Mouse (Mus musculus): ENCODE results near the gene Zc3h13.

Zc3h13 gene

GRCm38 (mm10) chr14:75328062-75328461 lies 43.9 kb downstream of the Zc3h13 start:
- no peak for DNase-seq

- peak; percentile 42 to 49 for DNase-seq
These were observed 46.4 kb downstream of the Zc3h13 start for GRCm38 (mm10) chr14:75330621-75331020.

DNA sequence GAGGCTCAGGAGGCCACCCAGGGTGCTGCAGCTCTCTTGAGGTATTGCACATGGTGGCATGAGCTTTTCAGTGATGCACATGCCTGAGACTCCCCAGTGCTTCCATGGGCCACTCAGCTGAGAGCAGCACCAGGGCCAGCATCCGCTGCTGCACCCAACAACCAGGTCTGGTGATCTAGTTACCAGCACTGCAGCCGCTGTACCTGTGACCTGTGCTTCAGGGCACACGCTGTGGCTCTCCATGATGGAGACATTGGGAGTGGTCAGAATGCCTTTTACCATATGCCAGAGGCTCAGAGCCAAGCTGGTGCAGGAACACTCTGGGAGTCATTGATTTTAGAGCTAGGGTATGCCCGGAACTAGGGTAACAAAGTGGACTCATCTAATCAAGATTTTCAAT lies 50.1 kb downstream of the Zc3h13 start:
- DNase-seq: no peak

- DNase-seq: no peak
These were observed 53.7 kb downstream of the Zc3h13 start for GRCm38 (mm10) chr14:75337884-75338283.

- no peak for DNase-seq
These were observed 61.9 kb downstream of the Zc3h13 start for GRCm38 (mm10) chr14:75346041-75346440.

DNA sequence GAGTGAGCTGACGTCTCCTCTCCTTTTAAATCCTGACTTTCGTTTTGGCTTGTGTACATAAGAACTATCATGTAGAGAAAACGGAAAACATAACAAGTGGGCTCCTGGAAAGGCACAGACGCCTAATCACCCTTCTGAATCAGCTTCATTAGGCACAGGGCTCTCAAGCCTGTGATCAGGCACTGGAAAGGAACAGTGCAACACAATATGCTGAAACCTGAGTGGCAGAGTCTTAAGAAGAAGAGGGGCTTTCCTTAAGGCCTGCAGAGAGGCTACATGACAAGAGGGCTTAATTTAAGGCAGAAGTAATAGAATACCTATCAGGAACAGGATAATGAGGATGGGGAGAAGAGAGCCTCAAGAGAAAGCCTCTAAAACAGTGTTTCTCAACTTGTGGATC lies 67.5 kb downstream of the Zc3h13 start:
- no peak for DNase-seq

- no peak for DNase-seq
These were observed 79.1 kb downstream of the Zc3h13 start for GRCm38 (mm10) chr14:75363316-75363715.

DNA sequence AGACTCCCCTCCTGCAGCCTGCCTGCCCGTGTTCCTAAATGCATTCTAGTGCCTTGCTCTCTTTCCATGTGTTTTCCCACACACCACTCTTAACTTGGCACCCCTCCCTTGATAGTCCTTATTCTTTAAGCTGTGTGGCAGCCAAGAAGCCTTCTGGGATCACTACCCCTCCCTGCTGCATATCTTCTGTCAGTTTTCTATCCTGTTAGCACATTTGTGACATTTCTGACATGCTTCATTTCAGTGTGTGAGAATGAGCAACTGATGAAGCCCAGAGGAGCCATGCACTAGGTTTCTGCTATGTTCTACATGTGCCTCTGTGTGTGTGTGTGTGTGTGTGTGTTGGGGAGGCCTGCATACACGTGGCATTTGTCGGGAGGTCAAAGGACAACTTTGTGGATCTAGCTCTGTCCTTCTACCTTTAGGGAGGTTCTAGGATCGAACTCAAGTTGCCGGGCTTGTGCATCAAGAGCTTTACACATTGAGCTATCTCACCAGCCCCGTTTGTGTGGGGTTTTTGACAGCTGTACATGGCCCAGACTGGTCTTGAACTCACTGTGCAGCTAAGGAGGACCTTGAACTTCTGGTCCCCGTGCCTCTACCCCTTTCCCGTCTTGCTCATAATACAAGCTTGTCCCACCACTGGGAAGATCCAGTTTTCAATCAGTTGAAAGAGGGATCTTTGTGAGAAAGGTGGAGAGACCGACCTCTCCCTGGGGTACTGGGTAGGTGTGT lies 81.3 kb downstream of the Zc3h13 start:
- no peak for DNase-seq

DNA sequence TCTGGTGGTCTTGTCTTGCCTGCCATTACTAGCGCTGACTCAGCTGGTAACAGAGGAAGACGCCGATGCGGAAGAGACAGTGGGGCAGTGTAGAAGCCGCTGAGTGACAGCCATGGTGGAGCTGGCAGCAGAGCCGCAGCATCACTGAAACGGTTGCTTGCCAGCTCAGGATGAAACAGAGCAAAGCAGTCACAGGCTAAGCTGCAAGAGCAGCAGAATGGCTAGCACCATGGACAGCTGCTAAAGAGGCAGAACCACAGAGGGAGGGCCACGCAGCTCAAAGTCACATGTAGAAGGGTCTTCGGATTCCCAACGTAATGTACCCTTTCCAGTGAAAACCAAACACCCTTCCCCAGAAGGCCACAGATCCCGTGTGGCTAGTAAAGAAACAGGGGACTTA lies 82.6 kb downstream of the Zc3h13 start:
- DNase-seq: peak in 1 of 2 experiments; percentile 4

GRCm38 (mm10) chr14:75367503-75367902 lies 83.3 kb downstream of the Zc3h13 start:
- DNase-seq: no peak

GRCm38 (mm10) chr14:75369880-75370279 lies 85.7 kb downstream of the Zc3h13 start:
- no peak for DNase-seq

DNA sequence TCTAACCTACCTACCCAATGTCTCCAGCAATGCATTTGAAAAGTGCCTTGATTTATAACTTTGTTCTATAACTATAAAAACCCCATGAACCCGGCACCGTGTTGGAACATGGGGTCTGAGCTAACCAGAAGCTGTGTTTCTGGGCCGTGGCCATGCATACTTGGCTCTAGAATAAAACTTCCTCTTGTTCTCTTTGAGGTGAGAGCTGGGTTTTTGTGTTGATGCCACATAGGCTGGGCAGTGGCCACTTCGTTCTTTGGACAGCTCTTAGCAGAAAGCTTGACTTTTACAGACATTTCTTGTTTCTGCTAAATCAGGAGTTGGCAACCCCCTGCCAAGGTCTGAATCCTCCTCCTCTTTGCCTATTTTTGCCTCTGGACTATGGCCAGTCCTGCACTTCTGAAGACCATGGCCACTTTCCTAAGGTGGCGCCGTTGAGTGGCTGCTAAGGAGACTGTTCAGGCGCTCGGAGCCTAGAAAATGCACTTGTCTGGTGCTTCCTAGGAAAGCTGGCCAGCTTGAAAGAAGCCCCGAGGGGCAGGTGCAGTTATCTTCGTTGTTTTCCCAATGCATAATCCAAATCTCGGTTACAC lies 90.9 kb downstream of the Zc3h13 start:
- no peak for DNase-seq

GRCm38 (mm10) chr14:75376256-75376655 lies 92.1 kb downstream of the Zc3h13 start:
- DNase-seq: no peak

GRCm38 (mm10) chr14:75377612-75378011 lies 93.4 kb downstream of the Zc3h13 start:
- DNase-seq: no peak
